Mouse (Mus musculus) cerebellum, adult 2 months (tissue): Measurements from ENCODE around the gene Tecpr1.

Experiments
- CTCF ChIP-seq: fragments of 200-500 bp; IDR thresholded peaks from 2 replicates; pipeline ENCODE4 v1.5.1; 2011; ENCODE audit warnings: low read depth, mild to moderate bottlenecking, control low read depth, low read length, moderate library complexity, borderline replicate concordance; ENCODE audit not compliant: insufficient read depth
- POLR2A ChIP-seq: fragments of 200-500 bp; IDR thresholded peaks from 2 replicates; pipeline ENCODE4 v1.6.1; 2011; ENCODE audit warnings: low read length, control low read depth, borderline replicate concordance; ENCODE audit not compliant: insufficient read depth

DNA sequence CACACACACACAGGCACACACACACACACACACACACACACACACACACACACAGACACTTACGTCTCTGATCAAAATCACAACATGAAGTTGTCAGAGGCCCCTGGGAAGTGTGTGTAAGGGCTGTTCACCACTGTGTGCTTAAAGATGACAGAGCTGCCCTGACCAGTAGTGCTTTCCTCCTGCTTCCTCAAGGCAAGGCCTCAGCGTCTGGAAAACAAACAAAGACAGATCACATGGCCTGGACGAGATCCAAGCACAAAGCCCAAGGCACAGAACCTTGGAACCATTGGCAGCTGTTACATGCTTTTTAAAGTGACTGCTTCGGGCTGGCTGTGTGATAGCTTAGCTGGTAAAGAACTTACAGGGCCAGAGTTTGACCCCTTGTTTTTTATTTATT lies 64.8 kb downstream of the Tecpr1 start:
- no peak for TF ChIP-seq POLR2A
- no peak for TF ChIP-seq CTCF
